Mouse (Mus musculus) kidney, embryonic 16.5 days (tissue): ENCODE measurements around the gene Ess2. TPM values are rescaled to one million over a fixed set of nuclear protein-coding genes. Genes with fewer than 3 reads are reported as not detected.

Experiments used
- ATAC-seq: fragments of 200-750 bp; cut with Nextera tagmentation; 2 replicates; pipeline ENCODE4 v1.8.0; 2017; ENCODE audit warnings: moderate TSS enrichment; ENCODE audit not compliant: low FRiP score, low TSS enrichment
- H3K27ac ChIP-seq: fragments of 300-500 bp; sonication (generic); 2 replicates; pipeline ENCODE4 v1.5.1; 2014; ENCODE audit warnings: low read length
- H3K27me3 ChIP-seq: fragments of 300-500 bp; sonication (generic); 2 replicates; pipeline ENCODE4 v1.6.1; 2014; ENCODE audit warnings: low read length, control low read depth, mixed read lengths; ENCODE audit not compliant: insufficient read depth
- H3K36me3 ChIP-seq: fragments of 300-500 bp; sonication (generic); 2 replicates; pipeline ENCODE4 v1.6.1; 2014; ENCODE audit warnings: low read length, control low read depth, mixed read lengths; ENCODE audit not compliant: insufficient read depth
- H3K4me1 ChIP-seq: fragments of 300-500 bp; sonication (generic); 2 replicates; pipeline ENCODE4 v1.6.1; 2014; ENCODE audit warnings: low read length, control low read depth, mixed read lengths; ENCODE audit not compliant: insufficient read depth
- H3K4me2 ChIP-seq: fragments of 300-500 bp; sonication (generic); replicated peaks from 2 replicates; pipeline ENCODE4 v1.6.1; 2014; ENCODE audit warnings: low read depth, low read length
- H3K4me3 ChIP-seq: fragments of 300-500 bp; sonication (generic); 2 replicates; pipeline ENCODE4 v1.5.1; 2014; ENCODE audit warnings: mild to moderate bottlenecking, low read length
- H3K9ac ChIP-seq: fragments of 300-500 bp; sonication (generic); replicated peaks from 2 replicates; pipeline ENCODE4 v1.6.1; 2014; ENCODE audit warnings: low read length
- H3K9me3 ChIP-seq: fragments of 300-500 bp; sonication (generic); 2 replicates; pipeline ENCODE4 v1.6.1; 2016; ENCODE audit warnings: low read length, control low read depth
- WGBS: fragments of 180-500 bp; shearing (Covaris S2); extraction: QIAGEN DNeasy Blood & Tissue Kit; methylation state at CpG from one replicate; pipeline ENCODE4 v1.1.7; 2014; 5-methylcytosine and 5-hydroxymethylcytosine counted together
- polyA plus RNA-seq: library from polyadenylated mRNA; unstranded; fragments of >200 nt; fragmentation: Nextera tagmentation; extraction: Ambion mirVana; gene quantifications from 2 replicates; pipeline ENCODE4 v1.2.1, GENCODE M21; 2015

Gene Ess2
- polyA plus RNA-seq, 1 experiment from 2014 or later, result 40.7 TPM

DNA sequence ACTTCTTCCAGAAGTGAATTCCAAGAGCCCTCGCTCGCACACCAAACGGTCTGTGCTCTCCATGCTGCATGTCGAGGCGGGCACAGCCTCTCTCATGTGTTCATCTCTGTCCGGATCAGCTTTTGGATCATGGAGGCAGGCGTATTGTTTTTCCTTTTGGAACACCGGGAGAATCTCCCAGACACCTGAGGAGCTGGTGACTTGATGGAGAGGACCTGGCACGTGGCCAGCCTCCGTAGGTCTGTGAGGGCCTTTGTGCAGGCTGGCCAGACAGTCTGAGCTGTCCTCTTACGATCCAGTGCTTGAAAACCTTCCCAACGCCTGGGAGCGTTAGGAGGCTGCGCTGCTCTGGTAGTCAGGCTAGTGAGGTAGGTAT is 11.0 kb upstream of the Ess2 start:
- ATAC-seq, result 0 out of 2 replicates have a peak, but pooled peaks have one; percentile 3
- Histone ChIP-seq H3K4me3 (peak overlapping the region; percentile 89), H3K36me3 (peaks cover 11% of the 10 kb centered on the region), H3K27ac (peak overlapping the region; percentile 84), H3K9ac (peak overlapping the region; percentile 92), H3K9me3 (no peaks in the 10 kb centered on the region), H3K4me2 (peak overlapping the region; percentile 71), H3K27me3 (peaks cover 21% of the 10 kb centered on the region), H3K4me1 (peaks cover 25% of the 10 kb centered on the region)
- under 1% methylated on average over 14 of the region's 14 CpGs for WGBS

DNA sequence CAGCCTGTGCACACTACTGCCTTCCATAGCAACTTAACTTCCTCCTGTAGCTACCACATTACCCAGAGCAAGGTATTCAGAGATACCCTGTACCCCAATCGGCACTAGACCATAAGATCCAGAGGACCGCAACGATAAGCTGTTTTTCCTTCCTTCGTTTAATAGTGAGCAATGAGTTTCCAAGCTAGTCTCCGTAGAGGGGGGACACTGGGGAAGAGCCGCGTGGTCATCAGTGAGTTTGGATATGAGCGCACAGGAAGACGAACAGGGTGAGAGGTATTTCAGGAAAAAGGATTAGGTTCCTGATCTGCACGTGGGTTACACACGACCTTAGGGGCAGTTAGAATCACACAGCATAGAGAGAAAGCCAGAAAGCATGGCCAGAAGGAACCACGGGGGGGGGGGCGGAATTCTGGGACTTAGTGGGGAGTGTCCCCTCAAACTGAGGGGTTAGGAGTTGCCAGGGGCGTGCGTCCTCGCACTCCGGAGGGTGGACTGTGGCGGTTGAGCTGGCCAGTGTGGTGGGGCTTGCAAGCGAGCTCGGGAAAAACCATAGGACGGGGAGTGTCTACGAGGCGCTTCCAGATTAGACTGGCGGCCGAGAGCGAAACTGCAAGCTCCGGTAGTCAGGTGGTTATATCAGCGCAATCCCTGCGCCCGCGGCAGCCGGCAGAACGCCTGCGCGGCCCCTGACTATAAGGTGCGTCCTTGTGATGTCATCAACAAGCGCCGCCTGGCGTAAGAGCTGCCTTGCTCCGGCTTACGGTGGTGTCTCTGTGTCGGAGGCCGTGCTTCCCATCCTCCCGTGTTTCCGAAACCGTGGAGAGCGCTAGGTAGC is 10.4 kb upstream of the Ess2 start:
- H3K4me1 ChIP-seq, result peaks cover 19% of the 10 kb centered on the region
- ATAC-seq, result peak; percentile 93
- H3K9ac ChIP-seq, result peak overlapping the region; percentile 92
- H3K36me3 ChIP-seq, result peaks cover 11% of the 10 kb centered on the region
- 2% methylated on average over 47 of the region's 47 CpGs for WGBS
- no peaks in the 10 kb centered on the region for H3K9me3 ChIP-seq
- H3K27me3 ChIP-seq, result peaks cover 26% of the 10 kb centered on the region
- peak overlapping the region; percentile 71 for H3K4me2 ChIP-seq
- H3K4me3 ChIP-seq, result peak overlapping the region; percentile 89
- H3K27ac ChIP-seq, result peak overlapping the region; percentile 90

DNA sequence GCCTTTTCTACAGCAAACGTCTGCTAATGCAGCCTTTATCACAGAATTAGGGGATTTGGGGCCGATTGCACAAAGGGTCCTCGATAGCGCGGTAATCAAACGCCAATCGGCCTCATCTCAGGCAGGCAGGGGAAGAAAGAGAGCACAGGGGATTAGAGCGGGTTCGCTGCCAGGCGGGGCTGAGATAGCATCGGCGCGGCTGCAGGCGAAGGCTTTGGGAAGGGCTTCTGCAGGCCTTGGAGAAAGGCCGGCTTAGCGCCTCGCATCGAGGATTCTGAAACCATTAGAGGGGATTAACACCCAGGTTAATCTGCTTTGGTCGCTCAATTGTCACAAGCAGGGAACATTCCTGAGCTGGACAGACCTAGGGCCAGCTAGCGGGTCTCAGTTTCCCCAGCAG is 9.4 kb upstream of the Ess2 start:
- WGBS, result 13% methylated on average over 20 of the region's 20 CpGs
- H3K4me3 ChIP-seq, result no peak overlapping the region
- peaks cover 18% of the 10 kb centered on the region for H3K4me1 ChIP-seq

DNA sequence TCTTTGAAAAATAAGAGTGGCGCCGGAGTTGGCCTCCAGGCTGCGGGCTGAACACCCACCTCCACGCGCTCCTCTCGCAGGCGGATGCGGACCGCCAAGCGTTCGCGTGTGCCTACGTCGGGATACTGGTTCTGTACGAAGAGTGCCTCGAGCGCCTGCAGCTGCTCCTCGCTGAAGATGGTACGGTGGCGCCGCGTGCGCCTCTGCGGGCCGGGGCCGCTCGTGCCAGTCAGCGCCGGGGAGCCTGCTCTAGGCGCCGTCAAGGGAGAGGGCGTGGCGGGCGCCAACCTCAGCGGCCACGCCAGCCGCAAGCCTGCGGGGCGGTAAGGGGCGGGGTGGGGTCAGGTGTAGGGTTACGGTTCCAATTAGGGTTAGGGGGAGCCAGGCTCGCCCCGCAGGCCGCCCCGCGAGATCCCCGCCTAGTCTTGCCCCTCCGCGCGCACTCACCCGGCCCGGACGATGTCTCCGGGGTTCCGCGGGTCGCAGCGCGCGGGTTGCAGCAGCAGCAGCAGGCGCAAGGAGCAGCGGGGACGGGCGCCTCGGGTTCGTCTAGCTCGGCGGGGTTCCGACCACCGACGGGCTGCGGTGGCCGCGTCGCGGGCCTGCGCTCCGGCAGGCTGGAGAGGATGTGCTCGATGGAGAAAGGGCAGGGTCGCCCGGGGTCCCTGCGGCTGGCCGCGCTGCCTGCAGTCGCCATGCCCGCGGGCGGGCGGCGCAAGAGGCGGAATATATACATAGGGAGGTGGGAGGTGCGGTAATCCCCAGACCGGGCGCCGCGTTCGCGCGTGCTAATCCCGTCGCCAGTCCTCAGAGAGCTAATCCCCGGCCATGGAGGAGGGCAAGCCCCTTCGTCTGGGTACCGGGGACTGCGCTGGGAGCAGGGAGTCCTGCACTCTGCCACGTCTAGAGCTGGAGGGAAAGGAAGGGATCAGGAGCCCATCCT is 3.4 kb upstream of the Ess2 start, which contains the start of gene Gsc2:
TSS of gene Gsc2 (minus strand) at position 753 of the 943 bp plus-strand sequence.
- under 1% methylated on average over 99 of the region's 106 CpGs for WGBS
- Histone ChIP-seq H3K4me2 (peak within 1 kb of the TSS; percentile 74), H3K36me3 (no peaks in the 10 kb centered on the region), H3K27ac (no peak within 1 kb of the TSS), H3K4me3 (peak within 1 kb of the TSS; percentile 45), H3K4me1 (peaks cover 21% of the 10 kb centered on the region), H3K9ac (peak within 1 kb of the TSS; percentile 40), H3K9me3 (no peaks in the 10 kb centered on the region), H3K27me3 (peaks cover 65% of the 10 kb centered on the region)
- peak; percentile 11; the same call in 1 of the 2 replicates for ATAC-seq

More for the DNA sequence above, 9.4 kb upstream of the Ess2 start:
- Histone ChIP-seq H3K4me2 (peak overlapping the region; percentile 71; the same call in 1 of the 2 replicates), H3K36me3 (peaks cover 10% of the 10 kb centered on the region), H3K9me3 (no peaks in the 10 kb centered on the region), H3K27me3 (peaks cover 35% of the 10 kb centered on the region), H3K9ac (peak overlapping the region; percentile 46), H3K27ac (no peak overlapping the region)
- no peak for ATAC-seq

DNA sequence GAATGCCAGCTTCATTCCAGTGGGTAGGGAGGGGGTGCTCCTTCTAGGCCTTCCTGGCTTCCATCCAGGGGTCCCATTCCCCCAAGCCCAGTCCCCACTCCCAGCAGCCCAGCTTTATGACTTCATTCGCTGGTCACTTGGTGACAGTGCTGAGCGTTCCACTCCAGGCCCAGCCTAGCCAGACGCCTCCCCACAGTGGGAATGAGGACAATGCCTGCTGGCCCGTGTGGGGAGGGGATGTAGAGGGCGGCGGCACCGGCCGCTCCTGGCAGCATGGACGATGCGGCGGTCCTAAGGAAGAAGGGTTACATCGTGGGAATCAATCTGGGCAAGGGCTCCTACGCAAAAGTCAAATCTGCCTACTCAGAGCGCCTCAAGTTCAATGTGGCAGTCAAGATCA is 12.7 kb downstream of the Ess2 start, which contains the start of the genes Dgcr2 and Tssk2:
TSS of gene Dgcr2 (minus strand) at position 101 of the 400 bp plus-strand sequence.
TSS of gene Tssk2 (plus strand) at position 176 of the 400 bp plus-strand sequence.
- 89% methylated on average over 14 of the region's 14 CpGs for WGBS
- no peak within 1 kb of the TSS for H3K27ac ChIP-seq
- peaks cover 43% of the 10 kb centered on the region for H3K36me3 ChIP-seq

DNA sequence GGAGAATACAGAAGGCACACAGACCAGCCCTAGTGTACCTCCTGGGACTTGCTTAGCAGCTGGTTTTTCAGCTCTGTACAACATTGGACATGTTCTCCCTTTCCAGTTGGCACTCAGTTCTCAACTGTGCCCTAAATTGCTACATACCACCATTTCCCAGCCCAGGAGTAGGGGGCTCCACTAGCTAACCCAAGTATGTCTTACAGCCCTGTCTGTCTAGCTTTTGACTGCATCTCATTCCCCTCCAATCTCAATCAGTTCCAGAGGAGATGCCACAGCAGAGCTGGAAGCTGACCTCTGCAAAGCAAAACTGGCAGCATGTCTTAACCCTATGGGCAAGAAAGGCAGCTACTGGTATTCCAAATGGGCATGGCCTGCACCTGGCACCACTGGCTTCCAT is 15.1 kb downstream of the Ess2 start:
- Histone ChIP-seq H3K27ac (no peak overlapping the region), H3K9me3 (no peaks in the 10 kb centered on the region), H3K4me1 (no peaks in the 10 kb centered on the region), H3K36me3 (peaks cover 21% of the 10 kb centered on the region), H3K9ac (no peak overlapping the region), H3K4me2 (no peak overlapping the region), H3K27me3 (no peaks in the 10 kb centered on the region), H3K4me3 (no peak overlapping the region)
- ATAC-seq, result no peak

More for the DNA sequence above, 12.7 kb downstream of the Ess2 start, which contains the start of the genes Dgcr2 and Tssk2:
- Histone ChIP-seq H3K27me3 (no peaks in the 10 kb centered on the region), H3K4me3 (no peak within 1 kb of the TSS), H3K4me2 (no peak within 1 kb of the TSS), H3K9ac (no peak within 1 kb of the TSS), H3K9me3 (no peaks in the 10 kb centered on the region), H3K4me1 (no peaks in the 10 kb centered on the region)
- no peak for ATAC-seq

DNA sequence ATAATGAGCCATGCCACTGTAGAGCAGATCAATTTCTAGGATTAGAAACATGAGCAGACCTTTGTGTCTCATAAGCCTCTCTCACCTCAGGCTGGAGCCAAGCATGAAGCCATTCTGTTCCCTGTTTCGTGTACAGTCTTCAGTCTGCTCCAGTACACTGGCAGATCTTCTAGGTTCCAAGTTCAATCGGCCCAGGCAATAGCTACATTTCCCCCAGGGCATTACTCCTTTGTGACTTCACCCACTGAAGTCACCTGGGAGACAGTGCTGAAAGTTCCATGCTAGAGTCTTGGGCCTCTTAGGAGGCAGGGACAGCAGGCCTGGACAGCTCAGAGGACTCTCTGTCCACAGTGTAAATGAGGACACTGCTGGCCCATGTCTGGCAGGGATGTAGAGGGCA is 17.2 kb downstream of the Ess2 start, which contains the start of gene Tssk1:
TSS of gene Tssk1 (plus strand) at position 301 of the 400 bp plus-strand sequence.
- no peak within 1 kb of the TSS for H3K27ac ChIP-seq
- peaks cover 15% of the 10 kb centered on the region for H3K4me1 ChIP-seq
- 78% methylated on average over 2 of the region's 2 CpGs for whole genome bisulfite sequencing
- no peak within 1 kb of the TSS for H3K9ac ChIP-seq
- no peak for ATAC-seq
- no peaks in the 10 kb centered on the region for H3K9me3 ChIP-seq
- peaks cover 11% of the 10 kb centered on the region; the same call in 1 of the 2 replicates for H3K36me3 ChIP-seq
- no peak within 1 kb of the TSS for H3K4me3 ChIP-seq
- H3K4me2 ChIP-seq, result no peak within 1 kb of the TSS
- no peaks in the 10 kb centered on the region for H3K27me3 ChIP-seq

DNA sequence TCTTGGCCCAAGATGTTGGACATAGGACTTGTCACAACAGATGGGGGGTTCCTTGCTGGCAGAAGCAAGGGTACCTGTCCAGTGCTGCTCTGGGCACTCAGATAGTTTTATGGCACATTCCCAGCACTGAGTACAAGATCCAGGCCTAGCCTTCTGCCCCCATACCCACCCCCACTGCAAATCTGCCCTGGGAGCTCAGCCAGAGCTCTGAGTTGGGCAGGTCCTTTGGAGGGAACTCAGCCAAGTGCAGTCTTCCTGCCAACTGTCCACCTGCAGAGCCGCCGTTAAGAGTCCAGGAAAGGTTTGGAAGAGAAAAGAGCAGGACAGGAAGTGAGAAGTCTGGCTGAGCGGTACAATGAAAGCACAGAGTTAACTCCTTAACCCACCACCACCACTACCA is 18.5 kb downstream of the Ess2 start:
- H3K36me3 ChIP-seq, result peaks cover 4% of the 10 kb centered on the region; the same call in 1 of the 2 replicates
- ATAC-seq, result no peak
- H3K27ac ChIP-seq, result no peak overlapping the region
- no peak overlapping the region for H3K4me3 ChIP-seq
- no peaks in the 10 kb centered on the region for H3K9me3 ChIP-seq
- H3K4me2 ChIP-seq, result no peak overlapping the region
- WGBS, result 61% methylated on average over 3 of the region's 3 CpGs
- H3K9ac ChIP-seq, result no peak overlapping the region
- H3K27me3 ChIP-seq, result no peaks in the 10 kb centered on the region
- H3K4me1 ChIP-seq, result peaks cover 15% of the 10 kb centered on the region

DNA sequence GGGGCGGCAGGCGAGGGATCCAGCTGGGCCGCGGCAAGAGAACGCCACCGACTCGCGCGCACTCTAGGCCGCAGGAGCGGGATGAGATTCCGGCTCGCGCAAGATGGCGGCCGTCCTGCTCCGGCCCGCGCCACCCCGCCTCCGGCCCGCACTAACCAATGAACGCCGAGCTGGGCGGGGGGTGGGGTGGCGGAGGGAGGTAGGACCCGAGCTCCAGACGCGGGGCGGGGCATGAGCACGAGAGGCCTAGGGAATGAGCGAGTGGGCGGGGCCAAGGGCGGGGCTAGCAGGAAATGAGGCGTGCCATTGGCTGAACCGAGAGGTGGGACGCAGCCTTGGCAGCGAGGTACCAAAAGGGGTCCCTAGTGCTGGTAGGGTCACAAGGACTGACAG is 19.6 kb downstream of the Ess2 start, which contains the start of gene Gm20518:
TSS of gene Gm20518 (minus strand) at position 105 of the 393 bp plus-strand sequence.
- Histone ChIP-seq H3K4me2 (peak within 1 kb of the TSS; percentile 85), H3K9ac (peak within 1 kb of the TSS; percentile 98), H3K4me1 (peaks cover 15% of the 10 kb centered on the region), H3K36me3 (peaks cover 4% of the 10 kb centered on the region; the same call in 1 of the 2 replicates), H3K27ac (peak within 1 kb of the TSS; percentile 96), H3K9me3 (no peaks in the 10 kb centered on the region), H3K4me3 (peak within 1 kb of the TSS; percentile 96), H3K27me3 (no peaks in the 10 kb centered on the region)
- 0% methylated on average over 36 of the region's 38 CpGs for WGBS
- ATAC-seq, result peak; percentile 98
